Mouse (Mus musculus) limb, embryonic 14.5 days (tissue): ENCODE measurements around the gene Rara. TPM values are rescaled to one million over a fixed set of nuclear protein-coding genes. Genes with fewer than 3 reads are reported as not detected.

Experiments used
- ATAC-seq: fragments of 200-750 bp; cut with Nextera tagmentation; 2 replicates; pipeline ENCODE4 v1.8.0; 2017; ENCODE audit warnings: low read depth, moderate number of reproducible peaks, moderate TSS enrichment; ENCODE audit not compliant: low FRiP score
- DNase-seq: peaks from one replicate; pipeline ENCODE4 v3.0.0-alpha.2; 2015; ENCODE audit warnings: low spot score
- H3K27ac ChIP-seq: fragments of 300-500 bp; sonication (generic); replicated peaks from 2 replicates; pipeline ENCODE4 v1.5.1; 2014; ENCODE audit warnings: low read depth, mild to moderate bottlenecking, low read length, moderate library complexity, mixed read lengths
- H3K27me3 ChIP-seq: fragments of 300-500 bp; sonication (generic); 2 replicates; pipeline ENCODE4 v1.6.1; 2014; ENCODE audit warnings: low read length, mixed read lengths; ENCODE audit not compliant: control insufficient read depth, insufficient read depth
- H3K36me3 ChIP-seq: fragments of 300-500 bp; sonication (generic); 2 replicates; pipeline ENCODE4 v1.6.1; 2014; ENCODE audit warnings: mild to moderate bottlenecking, low read length, moderate library complexity, mixed read lengths; ENCODE audit not compliant: control insufficient read depth, insufficient read depth
- H3K4me1 ChIP-seq: fragments of 300-500 bp; sonication (generic); 2 replicates; pipeline ENCODE4 v1.6.1; 2014; ENCODE audit warnings: antibody characterized with exemption, low read length, mixed read lengths; ENCODE audit not compliant: control insufficient read depth, insufficient read depth
- H3K4me2 ChIP-seq: fragments of 300-500 bp; sonication (generic); replicated peaks from 2 replicates; pipeline ENCODE4 v1.6.1; 2014; ENCODE audit warnings: low read depth, mild to moderate bottlenecking, low read length, moderate library complexity; ENCODE audit not compliant: severe bottlenecking
- H3K4me3 ChIP-seq: fragments of 300-500 bp; sonication (generic); replicated peaks from 2 replicates; pipeline ENCODE4 v1.5.1; 2014; ENCODE audit warnings: low read length
- H3K9ac ChIP-seq: fragments of 300-500 bp; sonication (generic); 2 replicates; pipeline ENCODE4 v1.6.1; 2014; ENCODE audit warnings: mild to moderate bottlenecking, low read depth, low read length, moderate library complexity; ENCODE audit not compliant: severe bottlenecking
- H3K9me3 ChIP-seq: fragments of 300-500 bp; sonication (generic); 2 replicates; pipeline ENCODE4 v1.6.1; 2016; ENCODE audit warnings: low read length; ENCODE audit not compliant: control insufficient read depth
- POLR2A ChIP-seq: fragments of 200-500 bp; IDR thresholded peaks from 2 replicates; pipeline ENCODE4 v1.8.0; 2012; ENCODE audit warnings: inconsistent platforms, mild to moderate bottlenecking, moderate library complexity, borderline replicate concordance; ENCODE audit not compliant: insufficient read depth, insufficient read length; ENCODE audit errors: extremely low read depth
- WGBS: fragments of 180-500 bp; shearing (Covaris S2); extraction: QIAGEN DNeasy Blood & Tissue Kit; methylation state at CpG from one replicate; pipeline ENCODE4 v1.1.7; 2014; 5-methylcytosine and 5-hydroxymethylcytosine counted together
- polyA plus RNA-seq, 2 experiments: library from polyadenylated mRNA; depleted of rRNA in 1 of 2; stranded (reverse) in 1 of 2; unstranded in 1 of 2; fragments of >200 nt; fragmentation: Nextera tagmentation in 1 of 2; extraction: Ambion mirVana in 1 of 2; gene quantifications; 2 replicates each; pipeline versions ENCODE4 v1.2.1 to v1.2.3; 2012 to 2014

Rara gene
- polyA plus RNA-seq, 2 experiments = 39.8 to 52.4 TPM

- ATAC-seq (no peak), DNase-seq (no peak)
- Histone ChIP-seq H3K27ac (0 out of 2 replicates have a peak overlapping the region, but pooled peaks have one; percentile 14), H3K9ac (no peak overlapping the region), H3K4me3 (no peak overlapping the region), H3K27me3 (no peaks in the 10 kb centered on the region), H3K4me1 (peaks cover 49% of the 10 kb centered on the region), H3K9me3 (no peaks in the 10 kb centered on the region), H3K4me2 (peak overlapping the region; percentile 28; the same call in 1 of the 2 replicates), H3K36me3 (peaks cover 55% of the 10 kb centered on the region)
- no peak for TF ChIP-seq POLR2A
- WGBS = 39% methylated on average over 13 of the region's 13 CpGs
These were observed 26.3 kb downstream of the Rara start for GRCm38 (mm10) chr11:98953835-98954320.

DNA sequence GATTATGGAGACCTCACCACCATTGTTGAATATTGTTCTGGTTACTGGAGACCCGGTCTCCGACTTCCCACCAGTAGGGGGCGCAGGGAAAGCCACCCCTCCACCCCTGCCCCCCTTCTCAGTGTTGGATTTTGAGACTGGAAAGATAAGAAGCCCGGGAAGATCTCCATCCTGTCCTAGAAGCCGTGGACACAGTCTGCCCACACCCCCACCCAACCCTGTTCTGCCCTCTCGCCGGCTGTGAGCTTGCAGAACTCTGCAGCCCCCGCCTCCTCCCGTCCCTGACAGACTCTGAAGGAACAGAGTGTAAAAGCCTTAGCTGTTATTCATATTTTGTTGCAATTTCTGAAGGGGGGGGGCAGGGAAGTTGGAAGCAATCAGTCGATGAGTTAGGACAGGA, 26.8 kb downstream of the Rara start:
- Histone ChIP-seq H3K4me1 (peaks cover 53% of the 10 kb centered on the region), H3K36me3 (peaks cover 50% of the 10 kb centered on the region), H3K4me3 (no peak overlapping the region), H3K27me3 (no peaks in the 10 kb centered on the region), H3K27ac (0 out of 2 replicates have a peak overlapping the region, but pooled peaks have one; percentile 9), H3K9ac (no peak overlapping the region), H3K9me3 (no peaks in the 10 kb centered on the region), H3K4me2 (peak overlapping the region; percentile 28; the same call in 1 of the 2 replicates)
- DNase-seq (peak; percentile 75), ATAC-seq (peak; percentile 60)
- no peak for TF ChIP-seq POLR2A
- WGBS = 11% methylated on average over 10 of the region's 10 CpGs

GRCm38 (mm10) chr11:98954801-98955706, 27.4 kb downstream of the Rara start:
- TF ChIP-seq POLR2A = no peak
- Histone ChIP-seq H3K4me3 (no peak overlapping the region), H3K27ac (0 out of 2 replicates have a peak overlapping the region, but pooled peaks have one; percentile 9), H3K4me2 (no peak overlapping the region), H3K9me3 (no peaks in the 10 kb centered on the region), H3K36me3 (peaks cover 45% of the 10 kb centered on the region), H3K27me3 (no peaks in the 10 kb centered on the region), H3K9ac (no peak overlapping the region), H3K4me1 (peaks cover 54% of the 10 kb centered on the region)
- ATAC-seq (no peak), DNase-seq (no peak)
- WGBS = 25% methylated on average over 16 of the region's 17 CpGs

DNA sequence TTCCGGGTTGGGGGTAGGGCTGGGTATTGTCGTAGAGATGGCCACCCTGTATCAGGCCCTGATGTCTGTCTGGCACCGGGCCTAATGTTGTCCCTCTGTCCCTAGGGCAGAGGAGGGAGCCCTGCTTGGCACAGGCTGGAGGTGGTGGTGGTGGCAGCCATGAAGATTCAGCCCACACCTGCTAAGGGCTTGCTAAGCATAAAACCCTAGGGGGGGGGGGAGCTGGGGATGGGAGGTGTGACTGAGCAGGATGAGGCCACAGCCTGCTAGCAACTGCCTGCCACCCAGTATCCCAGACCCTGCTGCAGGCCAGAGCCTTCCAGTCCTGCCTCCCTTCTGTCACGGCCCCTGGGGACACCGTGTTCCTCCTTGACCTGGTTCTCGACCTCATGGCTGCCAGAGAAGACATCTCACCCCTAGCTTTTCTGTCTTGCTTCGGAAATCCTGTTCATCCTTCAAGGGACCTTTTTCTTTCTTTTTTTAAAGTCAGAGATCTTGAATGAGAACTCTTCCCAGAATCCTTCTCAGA, 28.2 kb downstream of the Rara start:
- WGBS = 29% methylated on average over 7 of the region's 7 CpGs
- H3K9me3 ChIP-seq = no peaks in the 10 kb centered on the region
- no peak overlapping the region for H3K4me2 ChIP-seq
- no peaks in the 10 kb centered on the region for H3K27me3 ChIP-seq
- no peak for TF ChIP-seq POLR2A
- ATAC-seq (no peak), DNase-seq (no peak)
- no peak overlapping the region for H3K4me3 ChIP-seq
- H3K4me1 ChIP-seq = peaks cover 53% of the 10 kb centered on the region
- peaks cover 37% of the 10 kb centered on the region for H3K36me3 ChIP-seq
- H3K27ac ChIP-seq = no peak overlapping the region
- H3K9ac ChIP-seq = no peak overlapping the region

GRCm38 (mm10) chr11:98956340-98956739, 28.7 kb downstream of the Rara start:
- Histone ChIP-seq H3K4me2 (no peak overlapping the region), H3K9ac (no peak overlapping the region), H3K27me3 (no peaks in the 10 kb centered on the region), H3K4me1 (peaks cover 52% of the 10 kb centered on the region), H3K27ac (no peak overlapping the region), H3K4me3 (no peak overlapping the region), H3K36me3 (peaks cover 32% of the 10 kb centered on the region), H3K9me3 (no peaks in the 10 kb centered on the region)
- ATAC-seq (no peak), DNase-seq (no peak)
- TF ChIP-seq POLR2A = no peak
- WGBS = 78% methylated on average over 10 of the region's 10 CpGs
